Mouse (Mus musculus): ENCODE data around the gene Lilra5.
"Not testable (repeated sequence)": the region's sequence is repeated elsewhere in the genome, so short reads cannot be mapped to it uniquely, and the experiment has no call there.

The Lilra5 gene

DNA sequence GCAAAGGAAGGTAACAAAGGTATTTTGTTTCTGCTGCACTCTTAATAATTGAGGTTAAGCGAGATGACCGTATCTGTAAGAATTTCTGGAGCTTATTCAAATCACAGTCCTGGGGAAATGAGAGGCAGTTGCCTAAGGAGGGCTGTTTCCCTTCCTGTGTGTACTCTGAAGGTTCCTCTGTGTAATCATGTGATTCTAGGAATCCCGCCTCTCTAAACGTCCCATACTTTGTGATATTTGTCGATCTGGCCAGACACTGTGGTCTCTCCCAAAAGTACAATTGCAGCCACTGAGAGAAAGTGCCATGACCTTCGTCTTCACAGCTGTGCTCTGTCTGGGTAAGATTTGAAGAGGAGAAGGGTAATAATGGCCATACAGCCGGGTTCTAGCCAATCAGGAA, at the start of gene Lilra5:
Lilra5 (plus strand) TSS at position 301 of the 400 bp plus-strand sequence.
- no peak for DNase-seq (ENCODE audit: extremely low read depth, low read depth)

- DNase-seq (ENCODE audit: extremely low read depth, low read depth), result no peak
Measured at GRCm38 (mm10) chr7:4207126-4207525, 30.4 kb upstream of the Lilra5 start.

DNA sequence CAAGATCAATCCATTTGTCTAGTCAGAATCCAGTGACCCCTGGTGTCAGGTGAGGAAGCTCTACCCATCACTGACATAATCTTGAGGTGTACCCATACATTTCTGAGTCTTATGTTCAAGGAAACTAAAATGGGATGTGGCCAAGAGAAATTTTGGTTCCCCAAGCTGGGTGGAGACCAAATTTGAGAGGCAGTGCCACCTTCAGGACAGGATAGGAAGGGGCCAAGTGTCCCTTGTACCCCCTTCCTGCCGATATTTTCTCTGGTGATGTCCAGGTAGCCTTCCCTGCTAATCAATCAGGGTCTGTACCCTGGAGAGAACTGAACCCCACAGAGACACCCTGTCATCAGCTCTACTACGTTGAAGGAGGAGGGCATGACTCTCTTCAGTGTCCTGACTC, 28.9 kb upstream of the Lilra5 start:
- no peak for DNase-seq (ENCODE audit: extremely low read depth, low read depth)

- not testable (repeated sequence) for DNase-seq (ENCODE audit: extremely low read depth, low read depth)
Measured at GRCm38 (mm10) chr7:4213436-4213835, 24.1 kb upstream of the Lilra5 start.

DNA sequence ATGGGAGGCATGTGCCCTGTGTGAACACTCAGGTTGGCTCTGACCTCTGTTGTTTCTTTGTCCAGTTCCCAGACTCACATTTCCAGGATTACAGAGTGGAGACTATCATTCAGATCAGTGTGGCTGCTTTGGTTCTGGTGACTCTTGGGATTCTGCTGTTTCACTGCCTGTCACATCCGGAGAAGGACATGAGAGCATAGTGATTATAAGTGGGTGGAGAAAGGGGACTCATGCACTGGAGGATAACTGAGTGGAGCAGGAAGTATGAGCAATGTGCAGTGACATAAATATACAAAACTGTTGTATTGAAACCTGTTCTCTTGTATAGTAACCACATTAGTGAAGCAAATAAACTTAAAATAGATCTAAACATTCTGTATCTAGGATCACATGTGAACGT, 22.2 kb upstream of the Lilra5 start:
- no peak for DNase-seq (ENCODE audit: extremely low read depth, low read depth)

DNA sequence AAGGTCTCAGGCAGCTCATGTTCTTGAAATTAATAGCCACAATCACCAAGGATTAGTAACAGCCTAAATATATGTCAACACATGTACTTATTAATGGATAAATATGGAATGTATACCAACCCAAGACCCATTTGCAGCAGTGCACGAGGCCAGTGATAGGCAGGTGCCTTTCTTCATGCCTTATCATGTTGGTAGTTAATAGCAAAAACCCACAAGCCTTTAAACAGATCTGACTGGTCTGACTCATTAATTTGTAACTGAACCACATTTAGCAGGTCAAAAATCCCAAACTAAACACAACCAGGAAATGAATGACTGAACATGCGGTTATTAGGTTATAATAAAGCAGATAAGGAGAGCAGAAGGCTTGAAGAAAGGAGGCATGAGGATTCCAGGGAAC, 21.7 kb upstream of the Lilra5 start:
- no peak for DNase-seq (ENCODE audit: extremely low read depth, low read depth)

GRCm38 (mm10) chr7:4235536-4235935, 2.0 kb upstream of the Lilra5 start:
- no peak for DNase-seq (ENCODE audit: extremely low read depth, low read depth)

- no peak for DNase-seq (ENCODE audit: extremely low read depth, low read depth)
Measured at GRCm38 (mm10) chr7:4239038-4239721, 1.6 kb downstream of the Lilra5 start.

DNA sequence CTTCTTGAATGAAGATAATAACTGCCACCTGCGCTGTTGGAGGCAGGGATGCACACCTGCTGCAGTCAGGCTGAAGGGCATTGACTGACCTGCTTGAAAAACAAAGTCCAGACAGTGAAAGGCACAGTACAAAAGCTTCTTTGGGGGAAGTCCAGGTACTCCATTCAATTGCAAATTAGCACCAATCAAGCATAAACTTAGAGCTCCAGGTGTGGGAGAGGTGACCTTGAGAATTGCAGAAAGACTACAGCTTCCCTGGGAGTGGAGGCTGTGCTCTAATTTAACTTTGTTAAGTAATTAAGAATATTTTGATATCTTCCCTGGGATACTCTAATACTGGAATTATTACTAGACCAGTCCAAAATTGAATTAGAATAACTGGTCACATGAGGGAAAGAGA, 13.7 kb downstream of the Lilra5 start:
- not testable (repeated sequence) for DNase-seq (ENCODE audit: extremely low read depth, low read depth)

DNA sequence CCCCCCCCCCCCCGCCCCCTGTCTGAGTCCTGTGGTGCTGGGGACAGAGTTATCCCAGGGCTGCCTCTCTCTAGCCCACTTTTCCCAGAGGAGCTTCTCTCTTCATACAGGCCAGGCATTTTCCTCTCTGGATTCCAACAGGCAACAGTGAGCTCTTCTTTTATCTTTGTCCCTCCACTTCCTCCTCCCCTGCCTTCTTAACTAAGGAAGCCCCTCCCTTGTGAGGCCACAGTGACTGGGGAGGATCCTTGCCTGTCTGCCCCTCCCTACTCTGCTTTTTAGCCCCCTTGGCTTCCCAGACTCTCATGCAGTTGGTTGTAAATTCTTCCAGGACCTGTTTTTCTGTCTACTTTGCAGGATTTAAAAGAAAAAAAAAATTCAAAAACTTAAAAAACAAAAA, 18.5 kb downstream of the Lilra5 start:
- DNase-seq (ENCODE audit: extremely low read depth, low read depth), result not testable (repeated sequence)

- DNase-seq (ENCODE audit: extremely low read depth, low read depth), result not testable (repeated sequence)
Measured at GRCm38 (mm10) chr7:4260521-4260920, 23.0 kb downstream of the Lilra5 start.

DNA sequence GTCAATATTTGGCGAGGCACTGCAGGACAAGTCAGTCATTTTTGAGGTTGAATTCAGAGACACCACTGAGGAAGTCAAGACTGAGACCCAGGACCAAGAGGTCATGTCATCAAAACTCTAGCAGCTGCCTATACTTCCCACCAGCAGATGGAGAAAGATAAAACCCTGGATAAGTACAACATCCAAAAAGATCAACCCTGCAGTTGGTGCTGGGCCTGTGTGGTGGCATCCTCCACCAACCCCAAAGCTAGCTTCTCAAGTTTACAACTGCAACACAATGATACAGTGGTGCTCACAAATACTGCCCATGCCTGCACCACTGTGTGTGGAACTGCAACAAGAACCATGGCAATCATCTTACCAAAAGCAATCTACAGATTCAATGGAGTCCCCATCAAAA, 34.6 kb downstream of the Lilra5 start:
- peak; percentile 45 for DNase-seq (ENCODE audit: extremely low read depth, low read depth)

DNA sequence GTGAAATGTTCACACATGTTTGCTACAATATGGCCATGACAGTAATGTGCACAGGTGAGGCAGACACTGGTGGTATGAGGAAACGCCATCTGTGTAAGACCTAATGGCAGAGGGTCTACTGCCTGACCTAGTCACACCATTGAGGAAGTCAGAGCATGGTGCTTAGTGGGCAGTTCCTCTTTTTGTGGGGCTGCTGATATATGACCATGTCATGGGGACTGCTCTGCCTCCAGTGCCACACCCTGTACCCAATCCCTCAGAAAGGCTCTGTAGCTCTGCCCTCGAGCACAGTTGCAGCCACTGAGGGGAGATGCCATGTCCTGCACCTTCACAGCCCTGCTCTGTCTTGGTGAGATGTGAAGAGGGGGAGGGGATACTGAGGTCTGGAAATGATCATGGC, 36.3 kb downstream of the Lilra5 start:
- peak; percentile 89 for DNase-seq (ENCODE audit: extremely low read depth, low read depth)

- DNase-seq (ENCODE audit: extremely low read depth, low read depth), result not testable (repeated sequence)
Measured at GRCm38 (mm10) chr7:4275500-4275899, 37.9 kb downstream of the Lilra5 start.

DNA sequence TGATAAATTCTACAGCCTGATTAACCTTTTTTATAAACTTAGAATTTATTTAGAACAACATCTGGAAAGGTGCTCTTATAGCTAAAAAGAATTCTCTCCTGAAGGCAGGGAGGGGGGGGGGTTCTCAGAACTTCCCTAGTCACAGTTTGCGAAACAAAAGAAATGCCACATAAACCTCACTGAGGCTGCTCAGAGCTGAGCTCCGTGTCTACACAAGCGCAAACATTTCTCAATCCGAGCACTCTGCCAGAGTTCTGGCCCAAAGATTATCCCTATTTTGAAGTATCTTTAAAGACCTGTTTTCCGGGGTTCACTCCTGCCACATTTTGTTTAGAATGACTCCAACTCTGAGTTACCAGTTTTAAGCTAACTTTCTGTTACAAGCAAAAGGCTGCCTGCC, 55.1 kb downstream of the Lilra5 start:
- no peak for DNase-seq (ENCODE audit: extremely low read depth, low read depth)
